Mouse (Mus musculus) C2C12 (cell line): Measurements from ENCODE around the gene Cd6. TPM values are rescaled to one million over a fixed set of nuclear protein-coding genes. Genes with fewer than 3 reads are reported as not detected.

Experiments used
- H3K27me3 ChIP-seq: one replicate; pipeline ENCODE4 v1.6.1; 2011; ENCODE audit not compliant: control insufficient read depth, insufficient read depth, insufficient read length
- H3K36me3 ChIP-seq: one replicate; pipeline ENCODE4 v1.6.1; 2011; ENCODE audit not compliant: control insufficient read depth, insufficient read depth
- H3K4me3 ChIP-seq: one replicate; pipeline ENCODE4 v1.5.1; 2011; ENCODE audit warnings: mild to moderate bottlenecking, control low read depth; ENCODE audit not compliant: poor library complexity, insufficient read depth, severe bottlenecking
- H3K79me2 ChIP-seq: one replicate; pipeline ENCODE4 v1.6.1; 2011; ENCODE audit not compliant: control insufficient read depth, insufficient read depth
- H3K79me3 ChIP-seq: one replicate; pipeline ENCODE4 v1.6.1; 2011; ENCODE audit warnings: low read depth, control low read depth
- H3ac ChIP-seq: one replicate; pipeline ENCODE3; 2011; ENCODE audit warnings: low read depth; ENCODE audit not compliant: control insufficient read depth, insufficient read length
- CEBPB ChIP-seq: IDR thresholded peaks from one replicate; pipeline ENCODE4 v1.6.1; 2011; ENCODE audit warnings: low read depth, mild to moderate bottlenecking, control low read depth, moderate library complexity
- CTCF ChIP-seq: IDR thresholded peaks from one replicate; pipeline ENCODE4 v1.5.1; 2011; ENCODE audit not compliant: control insufficient read depth, insufficient read depth, insufficient read length
- FOSL1 ChIP-seq: IDR thresholded peaks from one replicate; pipeline ENCODE4 v1.8.0; 2011; ENCODE audit warnings: mild to moderate bottlenecking, low read length; ENCODE audit not compliant: poor library complexity, insufficient read depth, severe bottlenecking
- MAX ChIP-seq: IDR thresholded peaks from one replicate; pipeline ENCODE4 v1.6.1; 2011; ENCODE audit warnings: mild to moderate bottlenecking, control low read depth
- MYOD1 ChIP-seq: IDR thresholded peaks from one replicate; pipeline ENCODE4 v1.6.1; 2011; ENCODE audit warnings: low read depth; ENCODE audit not compliant: control insufficient read depth, insufficient read length
- MYOG ChIP-seq: IDR thresholded peaks from one replicate; pipeline ENCODE4 v1.6.1; 2011; ENCODE audit not compliant: control insufficient read depth, insufficient read length; ENCODE audit errors: extremely low read depth
- USF1 ChIP-seq: IDR thresholded peaks from one replicate; pipeline ENCODE4 v1.6.1; 2011; ENCODE audit warnings: low read depth, mild to moderate bottlenecking, control low read depth, moderate library complexity
- polyA plus RNA-seq: library from polyadenylated mRNA; unstranded; fragments of >200 nt; fragmentation: generic; extraction: Trizol; gene quantifications from one replicate; pipeline ENCODE4 v1.2.1, GENCODE M21; 2012; ENCODE audit warnings: missing spikeins

The Cd6 gene
- polyA plus RNA-seq, 1 experiment = 0.30 TPM

GRCm38 (mm10) chr19:10801906-10802305, 28.0 kb downstream of the Cd6 start:
- Histone ChIP-seq H3K4me3 (no peak overlapping the region), H3K27me3 (no peaks in the 10 kb centered on the region), H3K79me3 (no peaks in the 10 kb centered on the region), H3K79me2 (no peaks in the 10 kb centered on the region), H3ac (no peak overlapping the region), H3K36me3 (no peaks in the 10 kb centered on the region)
- TF ChIP-seq MYOG (no peak), MYOD1 (no peak), FOSL1 (no peak), USF1 (no peak), CTCF (no peak), MAX (no peak), CEBPB (no peak)

GRCm38 (mm10) chr19:10801070-10801469, 28.8 kb downstream of the Cd6 start:
- H3K36me3 ChIP-seq = no peaks in the 10 kb centered on the region
- TF ChIP-seq CTCF (no peak), CEBPB (peak; percentile 12), MYOG (no peak), MAX (no peak), USF1 (no peak)
- no peaks in the 10 kb centered on the region for H3K79me2 ChIP-seq
- no peak overlapping the region for H3K4me3 ChIP-seq
- H3ac ChIP-seq = no peak overlapping the region
- no peaks in the 10 kb centered on the region for H3K27me3 ChIP-seq
- H3K79me3 ChIP-seq = no peaks in the 10 kb centered on the region

- Histone ChIP-seq H3K79me2 (no peaks in the 10 kb centered on the region), H3K36me3 (no peaks in the 10 kb centered on the region), H3K27me3 (no peaks in the 10 kb centered on the region), H3K79me3 (no peaks in the 10 kb centered on the region), H3K4me3 (no peak overlapping the region), H3ac (no peak overlapping the region)
- TF ChIP-seq MYOG (no peak), MYOD1 (no peak), FOSL1 (no peak), CTCF (no peak)
Measured at GRCm38 (mm10) chr19:10799155-10799554, 30.7 kb downstream of the Cd6 start.

GRCm38 (mm10) chr19:10798576-10798975, 31.3 kb downstream of the Cd6 start:
- Histone ChIP-seq H3K4me3 (no peak overlapping the region), H3K36me3 (no peaks in the 10 kb centered on the region), H3K27me3 (no peaks in the 10 kb centered on the region), H3K79me2 (no peaks in the 10 kb centered on the region), H3ac (no peak overlapping the region), H3K79me3 (no peaks in the 10 kb centered on the region)
- no peak for TF ChIP-seq MAX

GRCm38 (mm10) chr19:10794916-10795315, 34.9 kb downstream of the Cd6 start:
- H3K4me3 ChIP-seq = no peak overlapping the region
- no peak for TF ChIP-seq MYOD1
- no peak for TF ChIP-seq CEBPB
- no peak for TF ChIP-seq MAX
- TF ChIP-seq USF1 = no peak
- no peak for TF ChIP-seq FOSL1
- TF ChIP-seq CTCF = no peak
- no peak for TF ChIP-seq MYOG
- H3K79me3 ChIP-seq = no peaks in the 10 kb centered on the region
- no peaks in the 10 kb centered on the region for H3K79me2 ChIP-seq
- H3ac ChIP-seq = no peak overlapping the region
- no peaks in the 10 kb centered on the region for H3K36me3 ChIP-seq
- H3K27me3 ChIP-seq = no peaks in the 10 kb centered on the region

DNA sequence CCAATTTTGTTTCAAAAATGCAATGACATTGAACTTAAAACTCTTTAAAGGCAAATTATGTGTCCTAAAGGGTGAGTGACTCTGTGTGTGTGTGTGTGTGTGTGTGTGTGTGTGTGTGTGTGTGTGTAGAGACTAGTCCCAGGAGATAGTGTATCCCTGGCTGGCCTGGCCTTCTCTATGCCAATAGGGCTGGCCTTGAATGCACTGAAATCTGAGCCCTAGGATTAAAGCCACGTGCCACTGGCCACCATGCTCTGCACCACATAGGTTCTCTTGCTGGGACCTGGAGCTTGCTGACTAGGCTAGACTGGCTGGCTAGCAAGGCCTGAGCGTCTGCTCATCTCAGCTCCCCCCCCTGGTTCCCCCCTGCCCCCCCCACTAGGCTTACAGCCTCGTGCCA, 36.8 kb downstream of the Cd6 start:
- Histone ChIP-seq H3K79me3 (no peaks in the 10 kb centered on the region), H3ac (no peak overlapping the region), H3K4me3 (no peak overlapping the region), H3K36me3 (no peaks in the 10 kb centered on the region), H3K27me3 (no peaks in the 10 kb centered on the region), H3K79me2 (no peaks in the 10 kb centered on the region)
- TF ChIP-seq USF1 = peak; percentile 22
- no peak for TF ChIP-seq MYOD1

DNA sequence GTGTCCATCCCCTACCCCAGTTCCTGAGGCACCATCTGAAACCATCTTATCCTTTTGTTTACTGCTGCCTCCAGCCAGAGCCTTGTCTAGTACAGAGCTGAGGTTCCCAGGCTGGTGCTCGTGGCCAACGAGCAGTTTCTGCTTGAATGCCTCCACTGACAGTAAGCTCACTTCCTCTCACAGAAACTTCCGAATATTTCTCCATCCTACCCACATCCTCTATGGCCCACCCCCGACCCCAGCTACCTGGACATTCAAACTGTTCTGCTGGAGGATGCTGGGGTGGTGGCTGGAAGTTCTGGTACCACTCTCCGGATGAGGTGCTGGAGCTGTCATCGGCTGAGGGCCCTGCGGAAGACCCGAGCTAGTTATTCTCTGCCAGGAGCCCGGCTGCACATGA, 39.5 kb downstream of the Cd6 start:
- Histone ChIP-seq H3K4me3 (no peak overlapping the region), H3K27me3 (no peaks in the 10 kb centered on the region), H3ac (no peak overlapping the region), H3K36me3 (no peaks in the 10 kb centered on the region), H3K79me3 (no peaks in the 10 kb centered on the region), H3K79me2 (no peaks in the 10 kb centered on the region)
- TF ChIP-seq CEBPB = no peak
- TF ChIP-seq CTCF = no peak
